Mouse (Mus musculus): Measurements from ENCODE around the gene Zfp382. TPM values are rescaled to one million over a fixed set of nuclear protein-coding genes. Genes with fewer than 3 reads are reported as not detected.
"Not testable (repeated sequence)": the region's sequence is repeated elsewhere in the genome, so short reads cannot be mapped to it uniquely, and the experiment has no call there.

Gene Zfp382
- total and polyA plus RNA-seq, 2 experiments from 2014 or later, result 12.7 to 13.2 TPM

DNA sequence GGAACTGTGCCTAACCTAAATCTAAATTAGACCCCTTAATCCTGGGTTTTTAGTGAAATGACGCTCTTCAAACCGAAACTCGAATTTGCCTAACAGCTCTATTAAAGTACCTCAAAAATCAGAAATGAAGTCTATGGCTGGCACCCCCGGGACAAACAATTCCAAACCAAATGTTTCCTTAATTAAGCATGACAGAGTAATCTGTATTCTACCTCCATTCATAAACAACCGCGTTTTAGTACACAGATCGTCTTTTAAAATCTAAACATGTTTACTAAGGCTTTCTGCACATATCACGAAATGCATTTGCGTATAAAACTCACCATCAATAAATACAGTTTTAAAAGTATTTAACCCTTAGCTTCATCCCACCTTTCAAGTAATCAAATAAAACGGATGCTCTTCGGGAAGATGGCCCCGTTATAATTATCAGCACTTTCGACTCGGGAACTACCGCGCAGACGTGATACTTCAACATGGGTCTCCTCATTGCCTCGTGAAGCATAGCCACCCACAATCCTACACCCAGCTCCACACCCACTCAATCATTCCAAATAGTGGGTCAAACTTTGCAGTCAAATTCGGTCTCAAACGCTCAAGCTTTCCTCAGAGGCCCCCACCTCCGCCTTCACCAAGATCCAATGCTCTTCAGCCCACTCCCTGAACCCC lies 47.3 kb downstream of the Zfp382 start:
- Histone ChIP-seq H3K9ac (replicated peaks; ENCODE audit: low read length) (peak overlapping the region; percentile 80), H3K27me3 (ENCODE audit: insufficient read depth, low read length) (no peaks in the 10 kb centered on the region), H3K4me2 (ENCODE audit: low read depth, low read length) (peak overlapping the region; percentile 67), H3K4me1 (ENCODE audit: insufficient read depth, low read length) (peaks cover 11% of the 10 kb centered on the region), H3K36me3 (ENCODE audit: insufficient read depth, low read length) (no peaks in the 10 kb centered on the region; the same call in 1 of the 2 replicates), H3K9me3 (ENCODE audit: low read length) (0 out of 2 replicates have a peak, but pooled peaks cover under 1% of the 10 kb centered on the region), H3K27ac (peak overlapping the region; percentile 93), H3K4me3 (ENCODE audit: low read length) (peak overlapping the region; percentile 68)
- DNase-seq (ENCODE audit: low spot score), result peak; percentile 75
- 2% methylated on average over 21 of the region's 21 CpGs for WGBS
- no peak for TF ChIP-seq CTCF (IDR thresholded peaks at IDR 0.05; ENCODE audit: low read depth)
- ATAC-seq, result peak; percentile 49; the same call in 1 of the 2 replicates

DNA sequence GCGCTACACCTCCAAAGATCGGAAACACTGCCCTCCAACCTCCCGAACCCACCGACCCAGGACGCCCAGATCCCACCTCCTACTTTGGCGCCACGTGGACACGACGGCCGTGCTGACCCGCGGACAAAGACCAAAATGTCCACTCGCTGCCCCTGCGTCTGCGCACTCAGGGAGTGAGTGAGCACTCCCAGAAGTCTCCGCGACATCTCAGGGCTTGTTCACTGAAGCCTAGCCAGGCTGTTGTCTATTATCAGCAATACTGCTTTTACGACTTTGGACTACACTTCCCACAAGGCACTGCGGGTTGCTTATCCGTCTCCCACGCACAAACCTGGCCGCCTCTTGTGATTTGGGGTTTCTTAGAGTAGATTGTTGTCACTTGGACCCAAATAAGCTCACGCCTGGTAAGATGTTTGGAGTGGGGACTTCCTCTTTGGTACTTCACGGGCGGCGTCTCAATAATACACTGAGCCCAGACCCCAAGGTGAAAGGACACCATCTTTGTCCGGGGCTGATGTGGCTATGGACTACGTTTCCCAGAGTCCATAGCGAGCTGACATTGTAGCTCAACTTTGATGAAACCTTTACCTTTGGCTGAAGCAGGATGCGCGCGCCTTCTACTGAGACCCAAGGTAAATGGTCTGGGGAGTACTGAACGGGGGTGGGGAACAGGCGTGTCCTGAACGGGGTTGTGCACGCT lies 48.0 kb downstream of the Zfp382 start, which contains the start of gene Zfp146:
Gene Zfp146, minus strand, starts transcription at position 168 of the 700 bp plus-strand sequence.
- peak within 1 kb of the TSS; percentile 80 for H3K9ac ChIP-seq (replicated peaks; ENCODE audit: low read length)
- no peaks in the 10 kb centered on the region for H3K27me3 ChIP-seq (ENCODE audit: insufficient read depth, low read length)
- under 1% methylated on average over 36 of the region's 36 CpGs for WGBS
- TF ChIP-seq CTCF (IDR thresholded peaks at IDR 0.05; ENCODE audit: low read depth), result no peak
- H3K4me2 ChIP-seq (ENCODE audit: low read depth, low read length), result peak within 1 kb of the TSS; percentile 67
- H3K27ac ChIP-seq, result peak within 1 kb of the TSS; percentile 93
- H3K36me3 ChIP-seq (ENCODE audit: insufficient read depth, low read length), result no peaks in the 10 kb centered on the region; the same call in 1 of the 2 replicates
- H3K4me1 ChIP-seq (ENCODE audit: insufficient read depth, low read length), result peaks cover 11% of the 10 kb centered on the region
- DNase-seq (ENCODE audit: low spot score), result peak; percentile 98
- no peaks in the 10 kb centered on the region for H3K9me3 ChIP-seq (ENCODE audit: low read length)
- ATAC-seq, result peak; percentile 97
- H3K4me3 ChIP-seq (ENCODE audit: low read length), result peak within 1 kb of the TSS; percentile 68

DNA sequence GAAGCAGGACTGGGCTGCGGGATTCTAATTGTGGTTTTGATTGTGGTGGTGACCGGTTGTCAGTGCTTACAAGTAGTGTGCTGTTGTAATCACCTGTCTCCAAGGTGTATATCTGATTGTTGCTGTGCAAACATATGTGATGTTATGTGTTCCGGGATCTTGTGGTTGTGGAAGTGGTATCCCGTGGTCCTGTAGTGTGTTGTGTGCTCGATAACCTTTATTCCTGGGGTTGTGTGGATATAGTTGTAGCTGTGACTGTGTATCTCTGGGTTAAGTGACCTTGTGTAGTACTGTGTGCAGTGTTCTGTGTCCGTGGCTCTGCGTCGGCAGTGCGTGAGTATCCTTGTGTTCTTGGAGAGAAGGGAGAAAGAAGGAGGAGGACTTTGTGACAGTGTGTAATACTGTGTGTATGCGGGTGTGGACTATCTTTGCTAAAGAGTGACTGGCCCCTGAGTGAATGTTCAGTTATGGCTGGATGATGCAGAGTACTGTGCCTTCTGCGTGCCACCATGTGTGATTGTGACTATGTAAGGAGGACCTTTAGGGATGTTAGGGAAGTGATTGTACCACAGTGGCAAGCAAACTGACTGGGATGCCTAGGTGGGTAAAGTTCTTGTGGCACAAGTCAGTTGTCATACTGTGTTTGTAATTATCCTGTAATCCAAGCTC lies 48.7 kb downstream of the Zfp382 start:
- Histone ChIP-seq H3K9me3 (ENCODE audit: low read length) (no peaks in the 10 kb centered on the region), H3K4me3 (ENCODE audit: low read length) (peak overlapping the region; percentile 68), H3K27ac (peak overlapping the region; percentile 93; the same call in 1 of the 2 replicates), H3K27me3 (ENCODE audit: insufficient read depth, low read length) (no peaks in the 10 kb centered on the region), H3K36me3 (ENCODE audit: insufficient read depth, low read length) (no peaks in the 10 kb centered on the region), H3K9ac (replicated peaks; ENCODE audit: low read length) (peak overlapping the region; percentile 80), H3K4me2 (ENCODE audit: low read depth, low read length) (peak overlapping the region; percentile 67), H3K4me1 (ENCODE audit: insufficient read depth, low read length) (peaks cover 11% of the 10 kb centered on the region)
- no peak for TF ChIP-seq CTCF (IDR thresholded peaks at IDR 0.05; ENCODE audit: low read depth)
- 25% methylated on average over 11 of the region's 11 CpGs for WGBS
- ATAC-seq (peak; percentile 46), DNase-seq (ENCODE audit: low spot score) (no peak)

DNA sequence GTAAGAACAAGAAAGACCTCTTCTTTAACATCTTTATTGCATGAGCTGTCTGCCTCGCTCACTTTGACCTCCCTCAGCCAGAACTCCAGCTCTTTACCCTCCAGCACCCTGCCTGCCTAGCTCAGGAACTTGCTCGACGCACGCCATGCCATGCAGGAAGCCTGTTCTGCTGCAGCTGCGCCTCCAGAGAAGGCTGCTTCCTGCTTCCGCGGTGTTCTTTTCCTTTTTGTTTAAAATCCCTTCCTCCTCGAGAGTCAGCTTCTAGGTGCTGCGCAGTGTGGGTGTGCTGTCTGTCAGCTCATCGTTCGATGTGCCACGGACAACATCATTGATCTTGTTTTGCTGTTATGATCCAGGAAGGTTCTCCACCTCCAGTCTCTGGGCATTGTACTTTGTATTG lies 54.7 kb downstream of the Zfp382 start:
- no peak overlapping the region for H3K27ac ChIP-seq
- no peak overlapping the region for H3K4me2 ChIP-seq (ENCODE audit: low read depth, low read length)
- no peak for ATAC-seq
- no peak for DNase-seq (ENCODE audit: low spot score)
- H3K4me1 ChIP-seq (ENCODE audit: insufficient read depth, low read length), result no peaks in the 10 kb centered on the region
- H3K9ac ChIP-seq (replicated peaks; ENCODE audit: low read length), result no peak overlapping the region
- TF ChIP-seq CTCF (IDR thresholded peaks at IDR 0.05; ENCODE audit: low read depth), result no peak
- no peak overlapping the region for H3K4me3 ChIP-seq (ENCODE audit: low read length)
- WGBS, result 83% methylated on average over 12 of the region's 12 CpGs
- H3K27me3 ChIP-seq (ENCODE audit: insufficient read depth, low read length), result no peaks in the 10 kb centered on the region
- H3K36me3 ChIP-seq (ENCODE audit: insufficient read depth, low read length), result peaks cover 23% of the 10 kb centered on the region
- no peaks in the 10 kb centered on the region for H3K9me3 ChIP-seq (ENCODE audit: low read length)

DNA sequence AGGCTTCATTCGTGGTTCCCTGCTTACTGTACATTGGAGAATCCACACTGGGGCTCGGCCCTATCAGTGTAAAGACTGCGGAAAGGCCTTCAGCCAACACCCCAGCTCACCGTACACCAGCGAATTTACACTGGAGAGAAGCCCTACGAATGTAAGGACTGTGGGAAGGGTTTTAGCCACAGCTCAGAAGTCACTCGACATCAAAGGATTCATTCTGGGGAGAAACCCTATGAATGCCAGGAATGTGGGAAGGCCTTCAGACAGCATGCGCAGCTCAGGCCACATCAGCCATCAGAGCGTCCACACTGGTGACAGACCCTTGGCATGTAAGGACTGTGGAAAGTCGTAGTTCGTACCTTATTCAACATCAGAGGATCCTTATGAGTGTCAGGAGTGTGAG lies 56.5 kb downstream of the Zfp382 start:
- TF ChIP-seq CTCF (IDR thresholded peaks at IDR 0.05; ENCODE audit: low read depth), result no peak
- ATAC-seq (no peak), DNase-seq (ENCODE audit: low spot score) (no peak)
- Histone ChIP-seq H3K36me3 (ENCODE audit: insufficient read depth, low read length) (peaks cover 23% of the 10 kb centered on the region), H3K9ac (replicated peaks; ENCODE audit: low read length) (no peak overlapping the region), H3K27ac (no peak overlapping the region), H3K9me3 (ENCODE audit: low read length) (no peaks in the 10 kb centered on the region), H3K27me3 (ENCODE audit: insufficient read depth, low read length) (no peaks in the 10 kb centered on the region), H3K4me1 (ENCODE audit: insufficient read depth, low read length) (no peaks in the 10 kb centered on the region), H3K4me3 (ENCODE audit: low read length) (no peak overlapping the region), H3K4me2 (ENCODE audit: low read depth, low read length) (no peak overlapping the region)
- WGBS, result 91% methylated on average over 11 of the region's 11 CpGs

DNA sequence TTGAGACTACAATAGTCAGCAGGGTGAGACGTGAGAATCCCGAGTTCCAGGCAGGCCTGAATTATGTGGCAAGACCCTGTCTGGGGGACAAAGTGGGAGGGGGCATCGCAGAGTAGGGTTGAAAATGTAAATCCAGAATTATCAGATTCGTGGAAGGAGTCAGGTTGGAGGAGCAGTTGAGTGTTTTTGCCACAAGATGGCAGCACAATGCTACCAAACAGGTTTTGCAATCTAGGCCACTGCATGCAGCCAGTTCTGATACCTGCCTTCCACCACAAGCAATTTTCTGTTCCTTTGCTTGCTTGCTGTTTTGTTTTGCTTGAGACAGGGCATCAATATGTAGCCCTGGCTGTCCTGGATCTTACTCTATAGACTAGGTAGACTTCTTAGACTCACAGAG lies 59.6 kb downstream of the Zfp382 start:
- peak overlapping the region; percentile 43; the same call in 1 of the 2 replicates for H3K27ac ChIP-seq
- ATAC-seq, result peak; percentile 61; the same call in 1 of the 2 replicates
- no peak overlapping the region for H3K9ac ChIP-seq (replicated peaks; ENCODE audit: low read length)
- no peak overlapping the region for H3K4me3 ChIP-seq (ENCODE audit: low read length)
- 1% methylated on average over 4 of the region's 4 CpGs for WGBS
- no peaks in the 10 kb centered on the region for H3K27me3 ChIP-seq (ENCODE audit: insufficient read depth, low read length)
- no peaks in the 10 kb centered on the region for H3K9me3 ChIP-seq (ENCODE audit: low read length)
- H3K4me2 ChIP-seq (ENCODE audit: low read depth, low read length), result no peak overlapping the region
- peaks cover 28% of the 10 kb centered on the region for H3K36me3 ChIP-seq (ENCODE audit: insufficient read depth, low read length)
- TF ChIP-seq CTCF (IDR thresholded peaks at IDR 0.05; ENCODE audit: low read depth), result peak; percentile 90
- DNase-seq (ENCODE audit: low spot score), result peak; percentile 90
- H3K4me1 ChIP-seq (ENCODE audit: insufficient read depth, low read length), result peaks cover 3% of the 10 kb centered on the region; the same call in 1 of the 2 replicates

DNA sequence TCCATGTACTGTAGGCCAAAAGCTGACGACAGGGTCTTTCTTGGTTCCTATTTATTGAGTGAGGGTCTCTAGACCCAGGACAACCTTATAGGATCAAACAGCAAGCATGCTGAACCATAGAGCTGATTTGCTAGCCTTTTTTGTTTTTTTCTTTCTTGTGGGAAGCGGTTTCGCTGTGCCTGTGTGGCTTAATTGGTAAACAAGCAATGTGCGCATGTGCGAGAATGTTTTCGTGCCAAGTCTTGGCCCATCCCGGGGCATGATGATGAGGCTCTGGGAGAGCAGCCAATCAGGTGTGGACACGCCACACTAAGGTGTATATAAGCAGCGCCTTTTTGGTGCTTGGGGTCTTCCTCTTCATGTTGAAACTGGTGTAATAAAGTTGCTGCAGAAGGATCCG lies 60.2 kb downstream of the Zfp382 start:
- ATAC-seq; H3K27me3 ChIP-seq (ENCODE audit: insufficient read depth, low read length); H3K9me3 ChIP-seq (ENCODE audit: low read length); H3K4me1 ChIP-seq (ENCODE audit: insufficient read depth, low read length); DNase-seq (ENCODE audit: low spot score); H3K4me2 ChIP-seq (ENCODE audit: low read depth, low read length); H3K9ac ChIP-seq (replicated peaks; ENCODE audit: low read length); H3K4me3 ChIP-seq (ENCODE audit: low read length): not testable (repeated sequence)
- Histone ChIP-seq H3K27ac (peak overlapping the region; percentile 43; the same call in 1 of the 2 replicates), H3K36me3 (ENCODE audit: insufficient read depth, low read length) (peaks cover 28% of the 10 kb centered on the region)
- 90% methylated on average over 9 of the region's 10 CpGs for WGBS

DNA sequence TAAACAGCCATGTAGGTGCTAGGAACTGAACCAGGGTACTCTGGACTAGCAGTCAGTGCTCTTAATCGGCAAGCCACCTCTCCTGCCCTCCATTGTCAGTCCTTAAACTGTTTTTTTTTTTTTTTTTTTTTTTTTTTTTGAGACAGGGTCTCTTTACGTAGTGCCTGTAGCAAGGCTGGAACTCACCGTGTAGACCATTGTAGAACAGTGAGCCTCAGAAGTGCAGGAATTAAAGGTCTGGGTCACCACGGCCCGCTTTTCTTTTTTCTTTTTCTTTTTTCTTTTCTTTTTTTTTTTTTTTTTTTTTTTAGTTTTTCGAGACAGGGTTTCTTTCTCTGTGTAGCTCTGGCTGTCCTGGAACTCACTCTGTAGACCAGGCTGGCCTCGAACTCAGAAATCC lies 61.4 kb downstream of the Zfp382 start:
- not testable (repeated sequence) for H3K4me2 ChIP-seq (ENCODE audit: low read depth, low read length); H3K9ac ChIP-seq (replicated peaks; ENCODE audit: low read length); ATAC-seq; DNase-seq (ENCODE audit: low spot score); H3K27ac ChIP-seq; H3K9me3 ChIP-seq (ENCODE audit: low read length); H3K4me1 ChIP-seq (ENCODE audit: insufficient read depth, low read length); H3K4me3 ChIP-seq (ENCODE audit: low read length); H3K27me3 ChIP-seq (ENCODE audit: insufficient read depth, low read length)
- 72% methylated on average over 6 of the region's 7 CpGs for WGBS
- H3K36me3 ChIP-seq (ENCODE audit: insufficient read depth, low read length), result peaks cover 33% of the 10 kb centered on the region
